Mouse (Mus musculus): ENCODE data around the gene 1500011B03Rik. TPM values are rescaled to one million over a fixed set of nuclear protein-coding genes. Genes with fewer than 3 reads are reported as not detected.

Gene 1500011B03Rik
- total and polyA plus RNA-seq, 3 experiments = 47.7 to 75.2 TPM; not detected in 1

DNA sequence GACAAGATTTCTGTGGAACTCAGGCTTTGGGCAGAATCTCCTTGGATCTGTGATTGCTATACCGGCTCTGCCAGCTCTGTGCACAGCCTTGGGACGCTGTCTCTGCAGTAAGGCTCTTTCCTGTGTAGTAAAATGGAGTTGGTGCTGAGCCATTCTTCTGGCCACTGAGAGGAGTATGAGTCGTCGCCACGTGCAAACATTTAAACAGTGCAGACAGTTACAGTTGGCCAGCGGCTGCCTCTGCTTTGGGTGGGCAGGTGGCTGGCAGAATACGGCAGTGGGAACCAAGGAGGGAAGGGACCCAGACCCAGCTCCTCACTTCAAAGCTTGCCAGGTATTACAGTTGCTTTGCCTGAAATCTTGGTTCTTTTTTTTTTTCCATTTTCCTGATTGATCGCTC is 26.0 kb downstream of the 1500011B03Rik start:
- DNase-seq (ENCODE audit: low read depth, low spot score) = no peak
- TF ChIP-seq NRF1 (IDR thresholded peaks at IDR 0.05; ENCODE audit: insufficient read depth, low read depth, low read length, poor library complexity, severe bottlenecking) = no peak
- TF ChIP-seq MAX (IDR thresholded peaks at IDR 0.05; ENCODE audit: low read length) = no peak
- TF ChIP-seq MAZ (IDR thresholded peaks at IDR 0.05; ENCODE audit: low read depth, low read length) = no peak
- no peak for TF ChIP-seq TAL1 (IDR thresholded peaks at IDR 0.05; ENCODE audit: low read length)
- no peak for TF ChIP-seq CHD1 (IDR thresholded peaks at IDR 0.05; ENCODE audit: low read depth, low read length)
- TF ChIP-seq BHLHE40 (IDR thresholded peaks at IDR 0.05; ENCODE audit: borderline replicate concordance, low read depth, low read length) = no peak
- no peak for TF ChIP-seq ZC3H11A (IDR thresholded peaks at IDR 0.05; ENCODE audit: low read depth, low read length)
- no peak for TF ChIP-seq CTCF (IDR thresholded peaks at IDR 0.05 in 2 of 3, conservative IDR thresholded peaks at IDR 0.05 in 1 of 3; ENCODE audit: control insufficient read depth in 1 of 3, insufficient read depth in 1 of 3, low read depth in 2 of 3, low read length in 3 of 3, poor library complexity in 1 of 3, severe bottlenecking in 1 of 3)
- no peak for TF ChIP-seq MYC (IDR thresholded peaks at IDR 0.05; ENCODE audit: low read depth, low read length)
- Histone ChIP-seq H3K27me3 (ENCODE audit: control insufficient read depth in 1 of 2, insufficient read depth in 2 of 2, low read length in 2 of 2) (no peaks in the 10 kb centered on the region), H3K9me3 (replicated peaks; ENCODE audit: insufficient read depth, low read length) (no peaks in the 10 kb centered on the region), H3K4me3 (ENCODE audit: control insufficient read depth in 1 of 2, insufficient read depth in 1 of 2, low read depth in 2 of 2, low read length in 2 of 2) (no peak overlapping the region), H3K27ac (ENCODE audit: control insufficient read depth, low read depth, low read length) (no peak overlapping the region), H3K4me1 (ENCODE audit: control insufficient read depth in 1 of 2, insufficient read depth in 2 of 2, low read length in 2 of 2) (no peaks in the 10 kb centered on the region; a peak in 2 of 4 replicates), H3K36me3 (ENCODE audit: control insufficient read depth in 1 of 2, insufficient read depth in 2 of 2, low read length in 2 of 2) (peaks cover 6 to 21% of the 10 kb centered on the region in 2 experiments), H3K9ac (ENCODE audit: control insufficient read depth, low read depth, low read length, poor library complexity, severe bottlenecking) (no peak overlapping the region), H3K79me2 (ENCODE audit: control insufficient read depth, insufficient read depth, low read length, poor library complexity) (no peaks in the 10 kb centered on the region)

DNA sequence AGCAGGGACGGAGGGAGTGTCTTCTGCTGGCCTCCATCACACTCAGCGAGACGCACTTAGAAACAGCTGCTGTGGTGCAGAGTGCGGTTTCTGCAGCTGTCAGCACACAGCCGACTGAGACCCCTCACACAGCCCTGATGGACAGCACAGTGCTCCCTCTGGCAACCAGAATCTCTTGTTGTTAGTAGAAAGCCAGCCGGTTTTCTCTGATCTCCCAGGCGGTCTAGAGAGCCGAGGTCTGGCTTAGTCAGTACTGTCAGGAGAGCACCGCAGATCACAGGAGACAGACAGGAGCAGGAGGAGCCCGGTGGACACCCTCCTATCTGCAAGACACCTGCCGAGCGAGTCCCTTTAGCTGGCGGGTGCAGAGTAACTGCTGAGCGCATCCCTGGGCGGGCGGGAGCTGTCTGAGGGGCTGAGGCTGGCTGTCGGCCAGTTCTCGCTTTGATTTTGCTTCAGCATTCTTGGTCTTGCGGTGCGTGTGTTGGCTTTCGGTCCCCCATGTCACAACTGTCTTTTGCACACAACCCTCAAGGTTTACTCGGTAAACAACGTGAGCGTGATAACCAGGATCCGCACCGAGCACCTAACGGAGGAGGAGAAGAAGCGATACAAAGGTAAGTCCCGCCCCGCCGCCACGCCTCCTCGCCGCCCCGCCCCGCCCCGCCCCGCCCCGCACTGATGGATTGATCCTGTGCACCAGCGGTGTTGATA is 26.8 kb downstream of the 1500011B03Rik start:
- no peak overlapping the region for H3K4me3 ChIP-seq (ENCODE audit: control insufficient read depth in 1 of 2, insufficient read depth in 1 of 2, low read depth in 2 of 2, low read length in 2 of 2)
- DNase-seq (ENCODE audit: low read depth, low spot score) = no peak
- H3K79me2 ChIP-seq (ENCODE audit: control insufficient read depth, insufficient read depth, low read length, poor library complexity) = no peaks in the 10 kb centered on the region
- no peak for TF ChIP-seq MYB (IDR thresholded peaks at IDR 0.05; ENCODE audit: low read depth, low read length)
- H3K9ac ChIP-seq (ENCODE audit: control insufficient read depth, low read depth, low read length, poor library complexity, severe bottlenecking) = no peak overlapping the region
- H3K36me3 ChIP-seq (ENCODE audit: control insufficient read depth in 1 of 2, insufficient read depth in 2 of 2, low read length in 2 of 2) = peaks cover 5 to 23% of the 10 kb centered on the region in 2 experiments
- H3K9me3 ChIP-seq (replicated peaks; ENCODE audit: insufficient read depth, low read length) = no peaks in the 10 kb centered on the region
- no peak overlapping the region for H3K27ac ChIP-seq (ENCODE audit: control insufficient read depth, low read depth, low read length)
- no peaks in the 10 kb centered on the region; a peak in 2 of 4 replicates for H3K4me1 ChIP-seq (ENCODE audit: control insufficient read depth in 1 of 2, insufficient read depth in 2 of 2, low read length in 2 of 2)
- H3K27me3 ChIP-seq (ENCODE audit: control insufficient read depth in 1 of 2, insufficient read depth in 2 of 2, low read length in 2 of 2) = no peaks in the 10 kb centered on the region

DNA sequence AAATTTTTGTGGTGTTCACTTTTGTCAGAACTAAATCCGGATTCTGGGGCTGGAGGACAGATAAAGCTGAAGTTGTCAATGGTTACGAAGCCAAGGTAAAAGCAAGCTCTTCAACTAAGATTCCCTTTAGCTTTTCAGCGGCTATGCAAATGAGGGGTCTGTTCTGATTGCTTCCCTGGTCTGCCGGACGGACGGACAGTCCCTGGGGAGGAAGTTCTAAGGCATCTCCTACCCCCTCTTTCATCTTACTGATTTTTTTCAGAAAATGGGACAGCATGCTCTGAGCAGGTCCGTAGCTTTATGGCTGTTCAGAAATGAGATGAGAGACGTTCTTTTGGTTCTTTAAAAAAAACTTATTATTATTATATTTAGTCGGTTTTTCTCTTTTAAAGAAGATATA is 27.6 kb downstream of the 1500011B03Rik start:
- Histone ChIP-seq H3K4me1 (ENCODE audit: control insufficient read depth in 1 of 2, insufficient read depth in 2 of 2, low read length in 2 of 2) (no peaks in the 10 kb centered on the region; a peak in 1 of 4 replicates), H3K36me3 (ENCODE audit: control insufficient read depth in 1 of 2, insufficient read depth in 2 of 2, low read length in 2 of 2) (peaks cover 0 to 24% of the 10 kb centered on the region in 2 experiments; a peak in 2 of 4 replicates)

More for the DNA sequence above, 27.6 kb downstream of the 1500011B03Rik start:
- Histone ChIP-seq H3K9me3 (replicated peaks; ENCODE audit: insufficient read depth, low read length) (no peaks in the 10 kb centered on the region), H3K27ac (ENCODE audit: control insufficient read depth, low read depth, low read length) (no peak overlapping the region), H3K27me3 (ENCODE audit: control insufficient read depth in 1 of 2, insufficient read depth in 2 of 2, low read length in 2 of 2) (no peaks in the 10 kb centered on the region), H3K4me3 (ENCODE audit: control insufficient read depth in 1 of 2, insufficient read depth in 1 of 2, low read depth in 2 of 2, low read length in 2 of 2) (no peak overlapping the region), H3K79me2 (ENCODE audit: control insufficient read depth, insufficient read depth, low read length, poor library complexity) (no peaks in the 10 kb centered on the region), H3K9ac (ENCODE audit: control insufficient read depth, low read depth, low read length, poor library complexity, severe bottlenecking) (no peak overlapping the region)
- DNase-seq (ENCODE audit: low read depth, low spot score) = no peak
- TF ChIP-seq JUND (IDR thresholded peaks at IDR 0.05; ENCODE audit: low read depth, low read length) (no peak), ZMIZ1 (IDR thresholded peaks at IDR 0.05; ENCODE audit: low read depth, low read length) (no peak), SMC3 (IDR thresholded peaks at IDR 0.05; ENCODE audit: low read depth, low read length) (no peak), BHLHE40 (IDR thresholded peaks at IDR 0.05; ENCODE audit: borderline replicate concordance, low read depth, low read length) (no peak), POLR2AphosphoS2 (IDR thresholded peaks at IDR 0.05; ENCODE audit: low read length) (no peak), ZNF384 (IDR thresholded peaks at IDR 0.05; ENCODE audit: low read depth, low read length) (no peak), UBTF (IDR thresholded peaks at IDR 0.05; ENCODE audit: borderline replicate concordance, insufficient read depth, low read depth, low read length) (no peak), USF1 (IDR thresholded peaks at IDR 0.05; ENCODE audit: low read depth, low read length) (no peak), ETS1 (IDR thresholded peaks at IDR 0.05; ENCODE audit: low read depth, low read length) (no peak), KAT2A (conservative IDR thresholded peaks at IDR 0.05; ENCODE audit: low read depth, low read length) (no peak)

All from MEL (cell line).